Mouse (Mus musculus) heart, embryonic 11.5 days (tissue): Measurements from ENCODE around the gene H2afx. TPM values are rescaled to one million over a fixed set of nuclear protein-coding genes. Genes with fewer than 3 reads are reported as not detected.
"Not testable (repeated sequence)": the region's sequence is repeated elsewhere in the genome, so short reads cannot be mapped to it uniquely, and the experiment has no call there.

Source experiments
- ATAC-seq: fragments of 200-750 bp; cut with Nextera tagmentation; replicated peaks from 2 replicates; pipeline ENCODE4 v1.8.0; 2017; ENCODE audit warnings: moderate library complexity; ENCODE audit not compliant: insufficient number of reproducible peaks, low FRiP score, low TSS enrichment
- H3K27ac ChIP-seq: fragments of 300-500 bp; sonication (generic); 2 replicates; pipeline ENCODE4 v1.5.1; 2014; ENCODE audit warnings: mild to moderate bottlenecking, low read depth, low read length
- H3K27me3 ChIP-seq: fragments of 300-500 bp; sonication (generic); 2 replicates; pipeline ENCODE4 v1.6.1; 2014; ENCODE audit warnings: mild to moderate bottlenecking, low read length, mixed read lengths; ENCODE audit not compliant: control insufficient read depth, insufficient read depth
- H3K36me3 ChIP-seq: fragments of 300-500 bp; sonication (generic); 2 replicates; pipeline ENCODE4 v1.6.1; 2014; ENCODE audit warnings: mild to moderate bottlenecking, low read length, moderate library complexity, mixed read lengths; ENCODE audit not compliant: control insufficient read depth, insufficient read depth
- H3K4me1 ChIP-seq: fragments of 300-500 bp; sonication (generic); 2 replicates; pipeline ENCODE4 v1.6.1; 2014; ENCODE audit warnings: low read length; ENCODE audit not compliant: control insufficient read depth, insufficient read depth
- H3K4me2 ChIP-seq: fragments of 300-500 bp; sonication (generic); 2 replicates; pipeline ENCODE4 v1.6.1; 2014; ENCODE audit warnings: mild to moderate bottlenecking, moderate library complexity
- H3K4me3 ChIP-seq: fragments of 300-500 bp; sonication (generic); 2 replicates; pipeline ENCODE4 v1.5.1; 2014; ENCODE audit warnings: low read depth, low read length
- H3K9ac ChIP-seq: fragments of 300-500 bp; sonication (generic); 2 replicates; pipeline ENCODE4 v1.6.1; 2014; ENCODE audit warnings: mild to moderate bottlenecking, low read depth, low read length, moderate library complexity
- H3K9me3 ChIP-seq: fragments of 300-500 bp; sonication (generic); replicated peaks from 2 replicates; pipeline ENCODE4 v1.6.1; 2016; ENCODE audit warnings: low read length; ENCODE audit not compliant: control insufficient read depth
- WGBS: fragments of 180-500 bp; shearing (Covaris S2); extraction: QIAGEN DNeasy Blood & Tissue Kit; methylation state at CpG from one replicate; pipeline ENCODE4 v1.1.7; 2014; ENCODE audit not compliant: insufficient replicate concordance; 5-methylcytosine and 5-hydroxymethylcytosine counted together
- polyA plus RNA-seq: library from polyadenylated mRNA; unstranded; fragments of >200 nt; fragmentation: Nextera tagmentation; extraction: Ambion mirVana; gene quantifications from 2 replicates; pipeline ENCODE4 v1.2.1, GENCODE M21; 2014

Gene H2afx
- polyA plus RNA-seq, 1 experiment from 2014 or later = 232 TPM

DNA sequence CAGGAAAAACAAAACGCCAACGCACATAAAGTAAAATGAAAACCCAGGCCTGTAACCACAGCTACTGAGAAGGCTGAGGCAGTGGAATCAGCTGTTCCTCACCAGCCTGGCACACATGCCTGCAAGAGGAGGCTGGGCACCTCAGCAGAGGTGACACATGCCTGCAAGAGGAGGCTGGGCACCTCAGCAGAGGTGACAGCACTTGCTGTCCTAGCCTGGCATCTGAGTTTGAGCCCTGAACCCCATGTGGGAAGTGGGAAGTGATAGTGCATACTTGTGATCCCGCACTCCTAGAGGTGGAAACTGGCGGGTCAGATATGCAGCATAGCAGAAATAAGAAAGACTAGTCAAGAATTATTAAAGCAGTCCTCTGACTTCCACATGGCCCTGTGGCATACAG, 16.9 kb downstream of the H2afx start:
- Histone ChIP-seq H3K9me3 (no peaks in the 10 kb centered on the region), H3K4me2 (no peak overlapping the region), H3K27ac (no peak overlapping the region), H3K9ac (no peak overlapping the region), H3K27me3 (no peaks in the 10 kb centered on the region), H3K4me1 (no peaks in the 10 kb centered on the region), H3K36me3 (peaks cover 62% of the 10 kb centered on the region), H3K4me3 (no peak overlapping the region)
- WGBS = 91% methylated on average over 4 of the region's 4 CpGs
- ATAC-seq = no peak

DNA sequence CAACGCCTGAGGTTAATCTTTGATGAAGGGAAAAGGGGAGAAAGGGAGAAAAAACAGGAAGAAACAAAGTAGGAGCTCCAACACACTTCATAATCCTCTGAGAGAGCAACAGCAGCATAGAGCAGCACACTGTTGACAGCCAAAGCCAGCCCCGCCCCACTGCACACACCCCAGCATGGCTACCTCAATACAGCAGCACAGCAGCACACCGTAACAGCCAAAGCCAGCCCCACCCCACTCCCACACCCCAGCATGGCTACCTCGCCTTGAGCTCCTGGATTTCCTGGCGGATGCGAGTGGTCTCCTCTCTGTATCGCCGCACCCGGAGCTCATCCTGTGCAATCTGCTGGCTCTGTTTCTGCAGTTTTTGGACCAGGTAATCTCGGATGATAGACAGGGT, 17.8 kb downstream of the H2afx start:
- peaks cover 61% of the 10 kb centered on the region for H3K36me3 ChIP-seq
- H3K9ac ChIP-seq = no peak overlapping the region
- 87% methylated on average over 10 of the region's 10 CpGs for WGBS
- ATAC-seq = no peak
- no peak overlapping the region for H3K4me3 ChIP-seq
- H3K4me1 ChIP-seq = no peaks in the 10 kb centered on the region
- H3K27me3 ChIP-seq = no peaks in the 10 kb centered on the region
- H3K27ac ChIP-seq = no peak overlapping the region
- H3K4me2 ChIP-seq = no peak overlapping the region
- no peaks in the 10 kb centered on the region for H3K9me3 ChIP-seq

DNA sequence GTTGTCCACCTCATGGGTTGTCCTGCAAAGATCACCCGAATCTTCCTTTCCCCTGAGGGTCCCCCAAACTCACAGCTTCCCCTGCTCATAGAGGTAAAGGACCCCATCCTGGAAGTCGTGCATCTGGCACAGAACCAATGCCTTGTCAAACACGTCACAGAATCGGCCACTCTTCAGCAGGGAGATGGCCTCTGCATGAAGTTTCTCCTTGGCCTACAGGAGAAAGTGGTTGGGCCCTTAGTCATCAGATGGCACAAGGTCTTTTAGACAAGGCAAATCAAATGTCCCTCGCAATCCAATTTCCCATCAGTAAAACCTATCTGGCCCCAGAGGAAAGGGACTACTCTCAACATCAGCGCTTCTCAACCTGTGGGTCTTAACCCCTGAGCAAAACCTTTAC, 18.6 kb downstream of the H2afx start:
- no peak for ATAC-seq
- no peak overlapping the region for H3K27ac ChIP-seq
- H3K4me1 ChIP-seq = no peaks in the 10 kb centered on the region
- H3K9ac ChIP-seq = no peak overlapping the region
- no peaks in the 10 kb centered on the region for H3K9me3 ChIP-seq
- WGBS = 89% methylated on average over 6 of the region's 6 CpGs
- no peak overlapping the region for H3K4me2 ChIP-seq
- no peaks in the 10 kb centered on the region for H3K27me3 ChIP-seq
- H3K4me3 ChIP-seq = no peak overlapping the region
- H3K36me3 ChIP-seq = peaks cover 60% of the 10 kb centered on the region

DNA sequence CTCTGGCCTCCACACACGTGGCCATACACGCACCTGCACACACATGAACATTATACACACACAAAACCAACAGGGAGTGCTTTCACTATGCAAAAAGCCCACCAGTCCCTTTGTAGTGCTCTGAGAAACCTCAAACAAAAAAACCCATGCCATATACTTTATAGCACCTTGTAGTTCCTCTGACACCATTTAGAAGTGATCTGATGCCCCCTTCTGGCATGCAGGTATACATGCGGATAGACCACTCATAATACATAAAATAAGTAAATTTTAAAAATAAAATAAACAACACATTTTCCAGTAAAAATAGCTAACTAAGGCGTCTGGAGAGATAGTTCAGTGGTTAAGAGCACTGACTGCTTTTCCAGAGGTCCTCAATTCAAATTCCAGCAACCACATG, 22.7 kb downstream of the H2afx start:
- no peaks in the 10 kb centered on the region for H3K27me3 ChIP-seq
- 0 out of 2 replicates have a peak, but pooled peaks cover 4% of the 10 kb centered on the region for H3K4me1 ChIP-seq
- H3K9ac ChIP-seq = no peak overlapping the region
- WGBS = 72% methylated on average over 4 of the region's 4 CpGs
- H3K4me2 ChIP-seq = no peak overlapping the region
- H3K9me3 ChIP-seq = no peaks in the 10 kb centered on the region
- H3K4me3 ChIP-seq = no peak overlapping the region
- ATAC-seq = no peak
- H3K36me3 ChIP-seq = peaks cover 39% of the 10 kb centered on the region
- no peak overlapping the region for H3K27ac ChIP-seq

DNA sequence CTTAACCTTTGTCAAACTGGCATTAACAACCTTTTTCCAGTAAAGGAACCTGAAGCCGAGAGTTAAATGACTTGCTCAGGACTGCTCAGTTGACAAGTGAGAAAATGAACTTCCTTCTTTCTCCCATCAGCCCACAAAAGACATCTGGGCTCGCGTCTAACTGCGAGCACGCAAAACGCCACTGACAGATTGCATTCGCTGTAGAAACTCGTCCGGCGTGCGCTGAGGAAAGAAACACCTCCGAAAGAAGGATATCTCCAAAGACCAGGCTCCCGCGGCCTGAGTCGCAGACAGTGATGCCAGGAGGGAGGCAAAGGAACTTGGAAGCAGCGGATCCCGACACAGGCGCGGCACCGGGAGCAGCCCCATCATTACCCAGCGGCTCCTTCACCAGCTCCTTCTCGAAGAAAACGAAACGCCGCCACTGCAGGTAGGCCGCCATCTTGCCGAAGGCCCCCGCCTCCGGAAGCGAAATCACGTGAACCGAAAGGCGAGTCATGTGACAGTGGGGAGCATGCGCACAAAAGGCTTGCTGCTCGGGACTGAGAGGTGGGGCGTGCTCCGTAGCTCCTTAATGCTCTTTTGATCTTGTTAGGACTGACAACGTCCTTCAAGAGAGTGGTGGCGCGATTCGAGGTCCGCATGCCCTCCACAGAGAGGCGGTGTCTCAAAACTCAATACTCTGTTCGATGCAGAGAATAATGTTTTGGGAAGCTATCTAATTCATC, 26.9 kb downstream of the H2afx start, which contains the start of gene Vps11:
Gene Vps11 (minus strand): TSS at position 481 of the 728 bp plus-strand sequence.
- under 1% methylated on average over 44 of the region's 44 CpGs for WGBS
- Histone ChIP-seq H3K27me3 (no peaks in the 10 kb centered on the region), H3K4me2 (peak within 1 kb of the TSS; percentile 92), H3K36me3 (peaks cover 14% of the 10 kb centered on the region), H3K27ac (peak within 1 kb of the TSS; percentile 66), H3K9ac (peak within 1 kb of the TSS; percentile 92), H3K4me1 (0 out of 2 replicates have a peak, but pooled peaks cover 4% of the 10 kb centered on the region), H3K9me3 (no peaks in the 10 kb centered on the region), H3K4me3 (peak within 1 kb of the TSS; percentile 95)
- ATAC-seq = peak; percentile 91

DNA sequence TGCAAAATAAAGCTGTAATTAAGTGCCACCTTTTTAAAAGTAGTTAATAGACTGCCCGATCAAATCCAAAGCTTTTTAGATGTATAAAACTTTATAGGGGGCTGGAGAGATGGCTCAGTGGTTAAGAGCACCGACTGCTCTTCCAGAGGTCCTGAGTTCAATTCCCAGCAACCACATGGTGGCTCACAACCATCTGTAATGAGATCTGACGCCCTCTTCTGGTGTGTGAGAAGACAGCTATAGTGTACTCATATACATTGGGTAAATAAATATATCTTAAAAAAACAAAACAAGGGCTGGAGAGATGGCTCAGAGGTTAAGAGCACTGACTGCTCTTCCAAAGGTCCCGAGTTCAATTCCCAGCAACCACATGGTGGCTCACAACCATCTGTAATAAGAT, 27.4 kb downstream of the H2afx start:
- Histone ChIP-seq H3K27ac (peak overlapping the region; percentile 66; the same call in 1 of the 2 replicates), H3K4me3 (peak overlapping the region; percentile 95), H3K4me2 (peak overlapping the region; percentile 92)
- not testable (repeated sequence) for H3K27me3 ChIP-seq, ATAC-seq, H3K4me1 ChIP-seq, H3K9ac ChIP-seq, H3K9me3 ChIP-seq, H3K36me3 ChIP-seq
- WGBS = 48% methylated on average over 4 of the region's 4 CpGs

DNA sequence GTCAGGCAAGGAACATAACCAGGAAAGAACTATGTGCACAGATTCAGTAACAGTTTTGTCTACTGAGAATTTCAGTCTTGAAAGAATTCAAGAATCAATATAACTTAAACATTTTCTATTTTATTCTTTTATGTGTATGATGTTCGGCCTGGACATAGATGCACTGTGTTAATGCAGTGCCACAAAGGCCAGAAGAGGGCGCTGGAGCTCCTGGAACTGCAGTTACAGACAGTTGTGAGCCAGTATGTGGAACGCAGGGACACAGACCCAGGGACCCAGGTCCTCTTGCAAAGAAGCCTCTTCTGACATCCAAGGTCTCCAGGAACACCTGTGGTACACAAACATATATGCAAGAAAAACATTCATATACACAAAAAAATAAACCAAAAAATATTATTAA, 30.0 kb downstream of the H2afx start:
- no peak overlapping the region for H3K4me2 ChIP-seq
- H3K27me3 ChIP-seq = no peaks in the 10 kb centered on the region
- H3K36me3 ChIP-seq = peaks cover 2% of the 10 kb centered on the region; the same call in 1 of the 2 replicates
- H3K4me1 ChIP-seq = 0 out of 2 replicates have a peak, but pooled peaks cover 4% of the 10 kb centered on the region
- no peak overlapping the region for H3K9ac ChIP-seq
- WGBS = 69% methylated on average over 3 of the region's 3 CpGs
- no peak for ATAC-seq
- H3K27ac ChIP-seq = no peak overlapping the region
- H3K4me3 ChIP-seq = no peak overlapping the region
- no peaks in the 10 kb centered on the region for H3K9me3 ChIP-seq

DNA sequence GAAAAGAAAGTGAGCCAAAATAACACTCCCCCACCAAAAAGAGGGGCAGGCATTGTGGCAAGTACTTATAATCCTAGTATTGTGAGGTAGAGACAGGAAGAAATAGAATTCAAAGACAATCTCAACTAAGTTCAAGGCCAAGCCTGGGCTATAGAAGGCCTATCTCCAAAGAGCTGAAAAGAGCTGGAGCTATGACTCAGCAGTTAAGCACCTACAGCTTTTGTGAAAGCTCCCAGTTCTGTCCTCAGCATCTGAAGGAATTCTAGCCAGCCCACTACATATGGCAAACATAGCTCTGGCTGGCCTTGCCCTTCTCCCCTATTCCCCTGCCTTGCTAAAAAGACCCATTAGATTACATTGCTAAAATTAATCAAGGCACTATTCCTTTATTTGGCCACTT, 38.9 kb downstream of the H2afx start:
- Histone ChIP-seq H3K4me3 (no peak overlapping the region), H3K9me3 (no peaks in the 10 kb centered on the region), H3K27me3 (no peaks in the 10 kb centered on the region), H3K27ac (no peak overlapping the region), H3K4me1 (peaks cover under 1% of the 10 kb centered on the region; the same call in 1 of the 2 replicates), H3K4me2 (no peak overlapping the region), H3K9ac (no peak overlapping the region), H3K36me3 (no peaks in the 10 kb centered on the region)
- no peak for ATAC-seq

DNA sequence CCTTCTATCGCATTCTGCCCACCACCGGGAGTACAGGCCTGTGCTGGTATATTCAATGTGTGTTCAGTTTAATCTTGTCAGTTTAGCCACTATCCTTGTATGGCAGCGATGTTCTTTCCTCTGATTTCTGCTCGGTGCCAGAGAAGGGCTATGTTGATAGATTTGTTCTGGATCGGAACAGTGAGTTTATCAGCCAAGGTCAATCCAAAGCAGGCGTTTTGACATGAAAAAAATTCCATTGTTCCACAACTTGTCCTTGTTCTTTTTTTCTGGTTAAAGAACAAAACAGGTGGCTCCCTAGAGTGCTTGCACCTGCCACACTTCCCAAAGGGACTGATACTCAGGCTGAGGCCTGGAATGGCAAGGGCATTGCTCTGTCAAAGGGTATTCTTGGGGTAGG, 41.6 kb downstream of the H2afx start:
- Histone ChIP-seq H3K36me3 (peaks cover 2% of the 10 kb centered on the region; the same call in 1 of the 2 replicates), H3K27ac (no peak overlapping the region), H3K4me2 (no peak overlapping the region), H3K27me3 (no peaks in the 10 kb centered on the region), H3K9me3 (no peaks in the 10 kb centered on the region), H3K4me1 (peaks cover 11% of the 10 kb centered on the region), H3K9ac (no peak overlapping the region), H3K4me3 (no peak overlapping the region)
- ATAC-seq = no peak
- 81% methylated on average over 6 of the region's 6 CpGs for WGBS
